Mouse (Mus musculus) bone marrow macrophage, adult 2 months (primary cell): Measurements from ENCODE around the gene Ssna1.

Experiments
- CTCF ChIP-seq: IDR thresholded peaks from 2 replicates; pipeline ENCODE4 v1.5.1; 2012; ENCODE audit warnings: low read depth, mild to moderate bottlenecking, low read length, moderate library complexity
- POLR2A ChIP-seq: IDR thresholded peaks from 2 replicates; pipeline ENCODE4 v1.6.1; 2012; ENCODE audit warnings: mild to moderate bottlenecking, low read depth, low read length, borderline replicate concordance

DNA sequence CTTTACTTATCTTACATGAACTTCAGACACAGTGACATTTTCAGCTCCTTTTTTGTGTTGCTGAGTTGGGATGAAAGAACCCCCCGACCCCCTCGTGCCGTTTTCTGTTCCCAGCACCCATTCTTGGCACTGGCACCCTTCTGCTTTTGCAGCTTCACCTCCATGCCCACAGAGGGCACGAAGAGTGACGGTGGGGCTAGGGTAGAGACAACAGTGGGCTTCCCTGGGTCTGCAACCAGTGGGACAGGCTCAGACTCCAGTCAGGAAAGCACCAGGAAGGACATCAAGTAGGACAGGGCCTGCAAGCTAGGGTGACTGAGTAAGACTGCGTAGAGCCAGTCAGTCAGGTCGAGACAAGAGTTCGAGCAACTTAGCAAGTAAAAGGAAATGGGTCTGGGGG, 31.9 kb downstream of the Ssna1 start:
- TF ChIP-seq POLR2A (no peak), CTCF (no peak)
